Mouse (Mus musculus) neural tube, embryonic 15.5 days (tissue): ENCODE results near the gene Coq4. TPM values are rescaled to one million over a fixed set of nuclear protein-coding genes. Genes with fewer than 3 reads are reported as not detected.

Source experiments
- microRNA-seq: library from miRNA; unstranded; fragments of <30 nt; microRNA quantifications from one replicate; pipeline ENCODE4, GENCODE M21; 2017
- polyA plus RNA-seq: library from polyadenylated mRNA; unstranded; fragments of >200 nt; fragmentation: Nextera tagmentation; extraction: Ambion mirVana; gene quantifications from 2 replicates; pipeline ENCODE4 v1.2.1, GENCODE M21; 2015

Gene Coq4
- polyA plus RNA-seq, 1 experiment from 2014 or later: 41.2 TPM

Small RNA genes lying within 50 kb of the gene (microRNA-seq; reads per million reads assigned to microRNA genes)
- gene Mir219a-2: not detected
- gene Mir219b: not detected

Other genes with a start within 250 kb of the Coq4 start
- 16.3 and 16.9 TPM in 2 replicates for gene Rapgef1, start 167.8 kb upstream of the Coq4 start, polyA plus RNA-seq
- 0.19 and 0.33 TPM in 2 replicates for gene Gm13420, start 35.8 kb upstream of the Coq4 start, polyA plus RNA-seq
- not detected in 2 replicates for gene Gm13547, start 28.2 kb upstream of the Coq4 start, polyA plus RNA-seq
- 33.2 and 35.5 TPM in 2 replicates for gene Trub2, start 1.0 kb downstream of the Coq4 start, polyA plus RNA-seq
- 43.0 and 48.9 TPM in 2 replicates for gene Slc27a4, start 15.1 kb downstream of the Coq4 start, polyA plus RNA-seq
- 27.7 and 28.3 TPM in 2 replicates for gene Urm1, start 32.6 kb downstream of the Coq4 start, polyA plus RNA-seq
- gene Cercam, start 81.7 kb downstream of the Coq4 start, polyA plus RNA-seq: 25.8 and 27.4 TPM in 2 replicates
- 62.4 and 66.8 TPM in 2 replicates for gene Odf2, start 101.7 kb downstream of the Coq4 start, polyA plus RNA-seq
- 64.8 and 66.1 TPM in 2 replicates for gene Gle1, start 147.9 kb downstream of the Coq4 start, polyA plus RNA-seq
- gene Sptan1, start 178.1 kb downstream of the Coq4 start, polyA plus RNA-seq: 186 and 213 TPM in 2 replicates